Mouse (Mus musculus) CH12.LX (cell line): ENCODE data around the gene Fer1l5. TPM values are rescaled to one million over a fixed set of nuclear protein-coding genes. Genes with fewer than 3 reads are reported as not detected.

Experiments used
- DNase-seq: peaks from one replicate; pipeline ENCODE4 v3.0.0-alpha.2; 2013; ENCODE audit errors: extremely low read depth
- H3K27ac ChIP-seq: 2 replicates; pipeline ENCODE4 v1.5.1; 2012; ENCODE audit warnings: low read depth, mild to moderate bottlenecking, control low read depth, moderate library complexity; ENCODE audit not compliant: insufficient read depth
- H3K27me3 ChIP-seq: replicated peaks from 2 replicates; pipeline ENCODE3; 2012; ENCODE audit warnings: inconsistent platforms
- H3K36me3 ChIP-seq, 2 experiments: replicated peaks in 1 of 2; 2 replicates each; pipeline versions ENCODE3 to v1.6.1; 2012; ENCODE audit warnings: inconsistent platforms in 1 of 2, low read length in 1 of 2, mild to moderate bottlenecking in 1 of 2, mixed read lengths in 1 of 2, moderate library complexity in 1 of 2; ENCODE audit not compliant: control insufficient read depth in 1 of 2, insufficient read depth in 1 of 2
- H3K4me1 ChIP-seq, 2 experiments: 2 replicates each; pipeline ENCODE4 v1.6.1; 2012; ENCODE audit warnings: inconsistent platforms in 1 of 2, moderate library complexity in 1 of 2; ENCODE audit not compliant: insufficient read depth in 2 of 2, control insufficient read depth in 1 of 2
- H3K4me2 ChIP-seq: 2 replicates; pipeline ENCODE4 v1.6.1; 2012; ENCODE audit warnings: low read depth, mild to moderate bottlenecking, control low read depth; ENCODE audit not compliant: poor library complexity, insufficient read depth, severe bottlenecking
- H3K4me3 ChIP-seq, 3 experiments: fragments of 150-350 bp in 1 of 3; sonication (generic) in 1 of 3; replicated peaks in 1 of 3; 2 replicates each; pipeline versions ENCODE3 to v1.5.1; 2011 to 2012; ENCODE audit warnings: low read depth in 2 of 3, low read length in 2 of 3, mild to moderate bottlenecking in 2 of 3, moderate library complexity in 2 of 3, control low read depth in 1 of 3, improper control_type of control experiment in 1 of 3, inconsistent platforms in 1 of 3, mixed read lengths in 1 of 3; ENCODE audit not compliant: poor library complexity in 1 of 3
- H3K79me2 ChIP-seq: replicated peaks from 2 replicates; pipeline ENCODE4 v1.6.1; 2012; ENCODE audit warnings: mild to moderate bottlenecking, moderate library complexity; ENCODE audit not compliant: control insufficient read depth, poor library complexity, insufficient read depth, severe bottlenecking; ENCODE audit errors: extremely low read depth
- H3K9ac ChIP-seq: 2 replicates; pipeline ENCODE4 v1.6.1; 2012; ENCODE audit warnings: low read depth, mild to moderate bottlenecking, control low read depth, moderate library complexity; ENCODE audit not compliant: insufficient read depth
- H3K9me3 ChIP-seq: replicated peaks from 2 replicates; pipeline ENCODE3; 2012; ENCODE audit warnings: low read length, inconsistent platforms, mixed read lengths
- CTCF ChIP-seq, 2 experiments: IDR thresholded peaks in 1 of 2; conservative IDR thresholded peaks in 1 of 2; 2 replicates each; pipeline ENCODE4 v1.5.1; 2011 to 2012; ENCODE audit warnings: low read depth in 2 of 2, low read length in 2 of 2, improper control_type of control experiment in 1 of 2, inconsistent platforms in 1 of 2, mild to moderate bottlenecking in 1 of 2, moderate library complexity in 1 of 2
- ELF1 ChIP-seq: IDR thresholded peaks from 2 replicates; pipeline ENCODE4 v1.6.1; 2014; ENCODE audit warnings: low read depth, mild to moderate bottlenecking, inconsistent platforms, low read length, improper control_type of control experiment
- EP300 ChIP-seq: IDR thresholded peaks from 2 replicates; pipeline ENCODE4 v1.6.1; 2011; ENCODE audit warnings: low read length, improper control_type of control experiment
- JUN ChIP-seq: IDR thresholded peaks from 2 replicates; pipeline ENCODE4 v1.6.1; 2011; ENCODE audit warnings: low read depth, mild to moderate bottlenecking, low read length, improper control_type of control experiment, moderate library complexity; ENCODE audit not compliant: insufficient read depth
- KAT2A ChIP-seq: IDR thresholded peaks from 2 replicates; pipeline ENCODE4 v1.6.1; 2012; ENCODE audit warnings: low read length, improper control_type of control experiment, inconsistent platforms; ENCODE audit not compliant: insufficient replicate concordance
- MAFK ChIP-seq: IDR thresholded peaks from 2 replicates; pipeline ENCODE4 v1.6.1; 2011; ENCODE audit warnings: low read length, improper control_type of control experiment; ENCODE audit not compliant: insufficient replicate concordance
- MAX ChIP-seq: IDR thresholded peaks from 2 replicates; pipeline ENCODE4 v1.6.1; 2011; ENCODE audit warnings: low read length, improper control_type of control experiment
- MAZ ChIP-seq: IDR thresholded peaks from 2 replicates; pipeline ENCODE4 v1.6.1; 2012; ENCODE audit warnings: low read depth, mild to moderate bottlenecking, inconsistent platforms, low read length, improper control_type of control experiment, moderate library complexity
- MEF2A ChIP-seq: IDR thresholded peaks from 2 replicates; pipeline ENCODE4 v1.6.1; 2014; ENCODE audit warnings: low read depth, mild to moderate bottlenecking, inconsistent platforms, low read length, improper control_type of control experiment, borderline replicate concordance
- NELFE ChIP-seq: IDR thresholded peaks from 2 replicates; pipeline ENCODE4 v1.6.1; 2011; ENCODE audit warnings: low read depth, low read length, improper control_type of control experiment
- PAX5 ChIP-seq: IDR thresholded peaks from 2 replicates; pipeline ENCODE4 v1.6.1; 2012; ENCODE audit warnings: low read length, inconsistent platforms, mixed read lengths
- POLR2A ChIP-seq: IDR thresholded peaks from 2 replicates; pipeline ENCODE4 v1.6.1; 2011; ENCODE audit warnings: low read depth, mild to moderate bottlenecking, improper control_type of control experiment, low read length
- RAD21 ChIP-seq: IDR thresholded peaks from 2 replicates; pipeline ENCODE4 v1.6.1; 2011; ENCODE audit warnings: low read depth, mild to moderate bottlenecking, low read length, improper control_type of control experiment, moderate library complexity
- TBP ChIP-seq: conservative IDR thresholded peaks from 2 replicates; pipeline ENCODE4 v1.6.1; 2011; ENCODE audit warnings: low read depth, low read length, improper control_type of control experiment
- USF2 ChIP-seq: conservative IDR thresholded peaks from 2 replicates; pipeline ENCODE4 v1.6.1; 2011; ENCODE audit warnings: low read depth, low read length, improper control_type of control experiment
- ZC3H11A ChIP-seq: IDR thresholded peaks from 2 replicates; pipeline ENCODE4 v1.6.1; 2012; ENCODE audit warnings: low read depth, mild to moderate bottlenecking, inconsistent platforms, low read length, improper control_type of control experiment
- dilution Hi-C: fragments of 300-500 bp; cut with MboI; formaldehyde crosslinking; loops from 2 replicates; pipeline ENCODE4 v1.14.3; 2020; ENCODE audit warnings: low sequenced_read_pairs; ENCODE audit not compliant: extremely low pct_unique_long_range_greater_than_20kb, extremely low pct_ligation_motif_present
- in situ Hi-C: fragments of 300-500 bp; cut with MboI; formaldehyde crosslinking; loops from 3 replicates; pipeline ENCODE4 v1.14.3; 2019; ENCODE audit warnings: low sequenced_read_pairs, low pct_ligation_motif_present, low pct_unique_long_range_greater_than_20kb, mixed read lengths
- polyA plus RNA-seq: library from polyadenylated mRNA; unstranded; fragments of >175 nt; gene quantifications from 2 replicates; pipeline ENCODE4 v1.2.1, GENCODE M21; 2012; ENCODE audit warnings: low read depth; ENCODE audit not compliant: insufficient read length
- total RNA-seq, 2 experiments: library from RNA; depleted of rRNA; stranded (reverse); fragments of 300-350 nt in 1 of 2; fragments of >200 nt in 1 of 2; gene quantifications; 2 replicates each; pipeline ENCODE4 v1.2.3; 2012 to 2014

Gene Fer1l5
- total and polyA plus RNA-seq, 3 experiments = 1.2 TPM; not detected in 2

DNA sequence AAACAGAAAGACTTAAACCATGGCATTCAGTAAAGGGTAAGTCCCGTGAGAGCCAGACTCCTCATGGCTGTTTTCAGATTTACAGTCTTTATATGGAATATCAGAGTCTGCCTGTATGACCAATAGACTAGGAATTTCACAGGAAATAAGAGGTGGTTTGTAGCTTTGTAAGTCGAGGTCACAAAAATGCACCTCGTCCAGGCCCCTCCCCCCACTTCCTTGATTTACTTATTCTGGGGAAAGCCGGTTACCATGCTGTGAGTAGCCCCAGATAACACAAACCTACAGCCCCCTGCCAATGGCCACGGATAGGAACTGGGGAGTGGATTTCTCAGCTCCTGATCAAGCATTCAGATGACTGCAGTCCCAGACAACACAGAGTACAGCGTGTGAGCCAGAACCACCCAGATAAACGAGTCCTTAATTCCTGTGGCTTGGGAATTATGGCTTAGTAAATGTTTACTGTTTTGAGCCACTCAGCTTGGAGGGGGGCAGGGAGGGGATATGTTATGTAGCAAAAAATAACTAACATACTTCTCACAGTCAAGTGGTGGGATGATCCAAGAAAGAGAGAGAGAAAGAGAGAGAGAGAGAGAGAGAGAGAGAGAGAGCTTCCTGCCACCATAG, 85.4 kb downstream of the Fer1l5 start:
- no peak for DNase-seq
- H3K9ac ChIP-seq = no peak overlapping the region
- H3K36me3 ChIP-seq = no peaks in the 10 kb centered on the region
- H3K79me2 ChIP-seq = no peaks in the 10 kb centered on the region
- H3K4me1 ChIP-seq = peaks cover 0 to 11% of the 10 kb centered on the region in 2 experiments; a peak in 3 of 4 replicates
- TF ChIP-seq MAZ (no peak), USF2 (no peak), NELFE (no peak), PAX5 (no peak), KAT2A (no peak), ELF1 (no peak), TBP (no peak), EP300 (no peak), JUN (no peak), CTCF (conservative IDR thresholded peaks at IDR 0.05 in 1 of 2, IDR thresholded peaks at IDR 0.05 in 1 of 2; ENCODE audit: low read depth in 2 of 2, low read length in 2 of 2) (no peak)
- dilution Hi-C loops = no loop called here
- no peaks in the 10 kb centered on the region for H3K27me3 ChIP-seq
- in situ Hi-C loops = no loop called here
- H3K4me3 ChIP-seq = no peak overlapping the region
- no peak overlapping the region for H3K27ac ChIP-seq
- H3K4me2 ChIP-seq = no peak overlapping the region
- no peaks in the 10 kb centered on the region for H3K9me3 ChIP-seq

DNA sequence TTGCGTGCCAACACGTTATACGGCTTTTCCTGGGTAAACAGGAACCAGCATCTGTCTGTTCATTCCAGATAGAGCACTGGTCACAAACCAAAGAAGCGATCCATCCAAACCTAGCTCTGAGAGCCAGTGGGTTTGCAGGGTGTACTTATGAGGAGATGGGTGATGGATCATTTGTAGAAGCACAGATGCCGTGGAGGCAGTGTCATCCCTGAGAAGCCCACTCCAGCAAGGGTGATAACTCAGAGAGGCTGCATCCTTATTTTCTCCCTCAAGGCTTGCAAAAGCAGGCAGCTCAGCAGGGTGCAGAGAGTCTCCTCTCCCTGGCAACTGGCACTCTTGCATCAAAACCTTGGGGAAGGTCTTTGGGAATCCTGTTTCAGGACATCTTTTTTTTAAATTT, 86.1 kb downstream of the Fer1l5 start:
- Histone ChIP-seq H3K4me3 (no peak overlapping the region), H3K27ac (no peak overlapping the region), H3K9me3 (no peaks in the 10 kb centered on the region)
- in situ Hi-C loops (no loop called here), dilution Hi-C loops (no loop called here)
- no peak for DNase-seq
- TF ChIP-seq MEF2A (no peak), MAX (no peak), ZC3H11A (no peak), ELF1 (no peak), POLR2A (no peak), NELFE (no peak), TBP (no peak), MAFK (no peak)
- TF ChIP-seq, all 38 proteins: peak for 0
- no peaks in the 10 kb centered on the region for H3K27me3 ChIP-seq
- H3K4me1 ChIP-seq = peaks cover 0 to 11% of the 10 kb centered on the region in 2 experiments; a peak in 3 of 4 replicates
- no peak overlapping the region for H3K9ac ChIP-seq
- H3K4me2 ChIP-seq = no peak overlapping the region
- no peaks in the 10 kb centered on the region for H3K79me2 ChIP-seq
- no peaks in the 10 kb centered on the region for H3K36me3 ChIP-seq

DNA sequence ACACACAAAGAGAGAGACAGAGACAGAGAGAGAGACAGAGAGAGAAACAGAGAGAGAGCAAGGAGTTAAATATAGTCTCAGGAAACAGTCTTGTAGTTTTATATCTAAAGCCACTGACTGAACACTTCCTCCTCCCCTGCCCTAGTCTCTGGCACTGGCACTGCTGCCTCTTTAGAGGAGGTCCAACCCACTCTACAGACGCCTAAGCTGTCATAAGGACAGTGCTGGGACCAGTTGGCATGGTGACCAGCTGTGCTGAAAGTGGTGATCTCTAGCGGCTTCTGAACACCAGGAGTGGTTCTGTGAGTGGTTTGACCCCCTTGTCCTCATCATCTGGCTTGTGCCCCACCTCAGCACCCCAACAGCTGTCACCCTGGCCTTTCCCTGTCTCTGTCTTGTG, 89.7 kb downstream of the Fer1l5 start:
- dilution Hi-C loops (no loop called here), in situ Hi-C loops (no loop called here)
- DNase-seq = no peak
- TF ChIP-seq RAD21 (no peak), JUN (no peak)
- Histone ChIP-seq H3K36me3 (no peaks in the 10 kb centered on the region), H3K4me2 (no peak overlapping the region), H3K9me3 (no peaks in the 10 kb centered on the region), H3K9ac (no peak overlapping the region), H3K4me3 (no peak overlapping the region), H3K27ac (no peak overlapping the region), H3K79me2 (no peaks in the 10 kb centered on the region), H3K27me3 (no peaks in the 10 kb centered on the region), H3K4me1 (peaks cover 0 to 8% of the 10 kb centered on the region in 2 experiments; a peak in 3 of 4 replicates)
